Mouse (Mus musculus): ENCODE measurements at regions not wholly inside any gene's neighbourhood (a gene's known extent, or its start where the extent isn't known, plus 50 kb on each side); places are given as distances from the start of the nearest gene placed in this dataset.
A peak's percentile ranks its signal among the peaks of the same experiment; 100 is the strongest.

- Histone ChIP-seq H3K9me3 (ENCODE audit: low read length) (no peaks in the 10 kb centered on the region), H3K27ac (ENCODE audit: low read depth, low read length) (no peak overlapping the region), H3K9ac (no peak overlapping the region), H3K4me2 (ENCODE audit: low read depth) (no peak overlapping the region), H3K36me3 (ENCODE audit: insufficient read depth) (no peaks in the 10 kb centered on the region), H3K4me3 (ENCODE audit: low read depth, low read length) (no peak overlapping the region), H3K4me1 (ENCODE audit: insufficient read depth) (no peaks in the 10 kb centered on the region), H3K27me3 (ENCODE audit: insufficient read depth, low read length) (no peaks in the 10 kb centered on the region)
- DNase-seq (no peak), ATAC-seq (no peak)
- no peak for TF ChIP-seq CTCF (IDR thresholded peaks at IDR 0.05; ENCODE audit: low read depth)
- 80% methylated on average over 10 of the region's 10 CpGs for WGBS
Observed at GRCm38 (mm10) chr12:107212826-107213225, 275.6 kb upstream of the 3110018I06Rik start.

GRCm38 (mm10) chr12:107216119-107216518 is 272.3 kb upstream of the 3110018I06Rik start:
- no peak for TF ChIP-seq CTCF (IDR thresholded peaks at IDR 0.05; ENCODE audit: low read depth)
- Histone ChIP-seq H3K4me3 (ENCODE audit: low read depth, low read length) (no peak overlapping the region), H3K9me3 (ENCODE audit: low read length) (no peaks in the 10 kb centered on the region), H3K27me3 (ENCODE audit: insufficient read depth, low read length) (no peaks in the 10 kb centered on the region), H3K9ac (no peak overlapping the region), H3K4me2 (ENCODE audit: low read depth) (no peak overlapping the region), H3K4me1 (ENCODE audit: insufficient read depth) (no peaks in the 10 kb centered on the region), H3K36me3 (ENCODE audit: insufficient read depth) (no peaks in the 10 kb centered on the region), H3K27ac (ENCODE audit: low read depth, low read length) (no peak overlapping the region)
- ATAC-seq (no peak), DNase-seq (peak; percentile 30)
- 23% methylated on average over 8 of the region's 8 CpGs for WGBS

GRCm38 (mm10) chr12:107221276-107221970 is 267.0 kb upstream of the 3110018I06Rik start:
- DNase-seq (no peak), ATAC-seq (no peak)
- Histone ChIP-seq H3K4me2 (ENCODE audit: low read depth) (no peak overlapping the region), H3K9ac (no peak overlapping the region), H3K4me1 (ENCODE audit: insufficient read depth) (no peaks in the 10 kb centered on the region), H3K4me3 (ENCODE audit: low read depth, low read length) (no peak overlapping the region), H3K27me3 (ENCODE audit: insufficient read depth, low read length) (no peaks in the 10 kb centered on the region), H3K27ac (ENCODE audit: low read depth, low read length) (no peak overlapping the region), H3K36me3 (ENCODE audit: insufficient read depth) (no peaks in the 10 kb centered on the region), H3K9me3 (ENCODE audit: low read length) (no peaks in the 10 kb centered on the region)
- no peak for TF ChIP-seq CTCF (IDR thresholded peaks at IDR 0.05; ENCODE audit: low read depth)
- 72% methylated on average over 7 of the region's 7 CpGs for WGBS

- Histone ChIP-seq H3K9me3 (ENCODE audit: low read length) (no peaks in the 10 kb centered on the region), H3K36me3 (ENCODE audit: insufficient read depth) (no peaks in the 10 kb centered on the region), H3K27ac (ENCODE audit: low read depth, low read length) (no peak overlapping the region), H3K27me3 (ENCODE audit: insufficient read depth, low read length) (no peaks in the 10 kb centered on the region), H3K4me3 (ENCODE audit: low read depth, low read length) (no peak overlapping the region), H3K9ac (no peak overlapping the region), H3K4me1 (ENCODE audit: insufficient read depth) (no peaks in the 10 kb centered on the region), H3K4me2 (ENCODE audit: low read depth) (no peak overlapping the region)
- TF ChIP-seq CTCF (IDR thresholded peaks at IDR 0.05; ENCODE audit: low read depth) = no peak
- no peak for ATAC-seq
- 85% methylated on average over 7 of the region's 7 CpGs for WGBS
- no peak for DNase-seq
Observed at GRCm38 (mm10) chr12:107222106-107222505, 266.3 kb upstream of the 3110018I06Rik start.

GRCm38 (mm10) chr12:107230097-107230496 is 258.3 kb upstream of the 3110018I06Rik start:
- no peaks in the 10 kb centered on the region for H3K9me3 ChIP-seq (ENCODE audit: low read length)
- no peaks in the 10 kb centered on the region for H3K27me3 ChIP-seq (ENCODE audit: insufficient read depth, low read length)
- H3K4me1 ChIP-seq (ENCODE audit: insufficient read depth) = no peaks in the 10 kb centered on the region
- H3K4me3 ChIP-seq (ENCODE audit: low read depth, low read length) = no peak overlapping the region
- WGBS = 88% methylated on average over 3 of the region's 3 CpGs
- ATAC-seq (no peak), DNase-seq (no peak)
- TF ChIP-seq CTCF (IDR thresholded peaks at IDR 0.05; ENCODE audit: low read depth) = no peak
- H3K36me3 ChIP-seq (ENCODE audit: insufficient read depth) = no peaks in the 10 kb centered on the region
- H3K4me2 ChIP-seq (ENCODE audit: low read depth) = no peak overlapping the region
- no peak overlapping the region for H3K9ac ChIP-seq
- H3K27ac ChIP-seq (ENCODE audit: low read depth, low read length) = no peak overlapping the region

- no peak for DNase-seq
- no peak overlapping the region for H3K27ac ChIP-seq (ENCODE audit: low read depth, low read length)
- no peaks in the 10 kb centered on the region for H3K4me1 ChIP-seq (ENCODE audit: insufficient read depth)
- WGBS = 21% methylated on average over 1 of the region's 1 CpGs
- no peak overlapping the region for H3K9ac ChIP-seq
- 0 out of 2 replicates have a peak, but pooled peaks have one; percentile 47 for ATAC-seq
- H3K27me3 ChIP-seq (ENCODE audit: insufficient read depth, low read length) = no peaks in the 10 kb centered on the region
- H3K36me3 ChIP-seq (ENCODE audit: insufficient read depth) = no peaks in the 10 kb centered on the region
- TF ChIP-seq CTCF (IDR thresholded peaks at IDR 0.05; ENCODE audit: low read depth) = no peak
- no peak overlapping the region for H3K4me3 ChIP-seq (ENCODE audit: low read depth, low read length)
- no peak overlapping the region for H3K4me2 ChIP-seq (ENCODE audit: low read depth)
- H3K9me3 ChIP-seq (ENCODE audit: low read length) = no peaks in the 10 kb centered on the region
Observed at GRCm38 (mm10) chr12:107231629-107232028, 256.8 kb upstream of the 3110018I06Rik start.

- no peak overlapping the region for H3K27ac ChIP-seq (ENCODE audit: low read depth, low read length)
- no peaks in the 10 kb centered on the region for H3K27me3 ChIP-seq (ENCODE audit: insufficient read depth, low read length)
- no peak overlapping the region for H3K4me2 ChIP-seq (ENCODE audit: low read depth)
- no peaks in the 10 kb centered on the region for H3K36me3 ChIP-seq (ENCODE audit: insufficient read depth)
- H3K9ac ChIP-seq = no peak overlapping the region
- no peak for TF ChIP-seq CTCF (IDR thresholded peaks at IDR 0.05; ENCODE audit: low read depth)
- WGBS = 48% methylated on average over 9 of the region's 9 CpGs
- no peaks in the 10 kb centered on the region for H3K9me3 ChIP-seq (ENCODE audit: low read length)
- DNase-seq = no peak
- no peak overlapping the region for H3K4me3 ChIP-seq (ENCODE audit: low read depth, low read length)
- ATAC-seq = no peak
- no peaks in the 10 kb centered on the region; the same call in 1 of the 2 replicates for H3K4me1 ChIP-seq (ENCODE audit: insufficient read depth)
Observed at GRCm38 (mm10) chr12:107250747-107251470, 237.5 kb upstream of the 3110018I06Rik start.
